Mouse (Mus musculus): ENCODE measurements around the gene Top3a.

The Top3a gene

GRCm38 (mm10) chr11:60769322-60769721, 7.8 kb downstream of the Top3a start:
- H3K4me3 ChIP-seq (replicated peaks; ENCODE audit: low read length): no peak overlapping the region
- 0 out of 2 replicates have a peak, but pooled peaks cover 7% of the 10 kb centered on the region for H3K4me1 ChIP-seq (replicated peaks; ENCODE audit: low read depth, low read length)
- no peaks in the 10 kb centered on the region for H3K9me3 ChIP-seq (ENCODE audit: low read length)
- TF ChIP-seq NANOG (IDR thresholded peaks at IDR 0.05; ENCODE audit: borderline replicate concordance, low read length): no peak
- no peak for TF ChIP-seq POU5F1 (IDR thresholded peaks at IDR 0.05; ENCODE audit: borderline replicate concordance, low read length)
- TF ChIP-seq CTCF (conservative IDR thresholded peaks at IDR 0.05; ENCODE audit: low read length): no peak
- no peaks in the 10 kb centered on the region for H3K27me3 ChIP-seq (ENCODE audit: insufficient read depth, low read length)
- 0 out of 2 replicates have a peak, but pooled peaks cover 5% of the 10 kb centered on the region for H3K36me3 ChIP-seq (ENCODE audit: insufficient read depth, low read length)

- no peaks in the 10 kb centered on the region for H3K9me3 ChIP-seq (ENCODE audit: low read length)
- H3K27me3 ChIP-seq (ENCODE audit: insufficient read depth, low read length): no peaks in the 10 kb centered on the region
- H3K36me3 ChIP-seq (ENCODE audit: insufficient read depth, low read length): peaks cover 10% of the 10 kb centered on the region
- TF ChIP-seq POU5F1 (IDR thresholded peaks at IDR 0.05; ENCODE audit: borderline replicate concordance, low read length): no peak
- TF ChIP-seq NANOG (IDR thresholded peaks at IDR 0.05; ENCODE audit: borderline replicate concordance, low read length): no peak
- TF ChIP-seq CTCF (conservative IDR thresholded peaks at IDR 0.05; ENCODE audit: low read length): no peak
- H3K4me1 ChIP-seq (replicated peaks; ENCODE audit: low read depth, low read length): 0 out of 2 replicates have a peak, but pooled peaks cover 3% of the 10 kb centered on the region
- no peak overlapping the region for H3K4me3 ChIP-seq (replicated peaks; ENCODE audit: low read length)
Observed at GRCm38 (mm10) chr11:60766969-60767368, 10.2 kb downstream of the Top3a start.

DNA sequence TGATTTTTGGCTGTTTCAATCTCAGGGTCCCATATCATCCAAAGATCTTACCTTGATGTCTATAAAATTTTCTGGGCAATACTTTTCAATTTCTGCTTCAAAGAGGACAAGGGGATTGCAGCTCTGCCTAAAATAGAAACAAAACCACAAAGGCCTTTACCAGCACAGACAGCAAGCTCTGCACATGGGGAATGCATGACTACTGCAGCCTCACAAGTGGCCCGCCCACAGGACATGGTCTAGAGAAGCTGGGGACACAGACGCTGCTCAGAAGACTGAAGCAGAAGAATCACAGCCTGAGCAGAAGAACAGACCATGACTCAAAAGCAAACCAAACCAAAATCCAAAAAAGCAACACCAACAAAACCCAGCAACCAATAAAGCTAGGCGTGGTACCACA, 15.5 kb downstream of the Top3a start:
- H3K4me1 ChIP-seq (replicated peaks; ENCODE audit: low read depth, low read length): 0 out of 2 replicates have a peak, but pooled peaks cover 3% of the 10 kb centered on the region
- H3K9me3 ChIP-seq (ENCODE audit: low read length): no peaks in the 10 kb centered on the region
- peaks cover 56% of the 10 kb centered on the region for H3K36me3 ChIP-seq (ENCODE audit: insufficient read depth, low read length)
- no peak overlapping the region for H3K4me3 ChIP-seq (replicated peaks; ENCODE audit: low read length)
- H3K27me3 ChIP-seq (ENCODE audit: insufficient read depth, low read length): no peaks in the 10 kb centered on the region
- TF ChIP-seq CTCF (conservative IDR thresholded peaks at IDR 0.05; ENCODE audit: low read length) (no peak), NANOG (IDR thresholded peaks at IDR 0.05; ENCODE audit: borderline replicate concordance, low read length) (no peak), POU5F1 (IDR thresholded peaks at IDR 0.05; ENCODE audit: borderline replicate concordance, low read length) (no peak)

GRCm38 (mm10) chr11:60755570-60755969, 21.6 kb downstream of the Top3a start:
- H3K4me3 ChIP-seq (replicated peaks; ENCODE audit: low read length): no peak overlapping the region
- no peaks in the 10 kb centered on the region; the same call in 1 of the 2 replicates for H3K4me1 ChIP-seq (replicated peaks; ENCODE audit: low read depth, low read length)
- no peaks in the 10 kb centered on the region for H3K27me3 ChIP-seq (ENCODE audit: insufficient read depth, low read length)
- no peak for TF ChIP-seq CTCF (conservative IDR thresholded peaks at IDR 0.05; ENCODE audit: low read length)
- no peak for TF ChIP-seq NANOG (IDR thresholded peaks at IDR 0.05; ENCODE audit: borderline replicate concordance, low read length)
- TF ChIP-seq POU5F1 (IDR thresholded peaks at IDR 0.05; ENCODE audit: borderline replicate concordance, low read length): no peak
- H3K9me3 ChIP-seq (ENCODE audit: low read length): no peaks in the 10 kb centered on the region
- peaks cover 91% of the 10 kb centered on the region for H3K36me3 ChIP-seq (ENCODE audit: insufficient read depth, low read length)

- Histone ChIP-seq H3K27me3 (ENCODE audit: insufficient read depth, low read length) (no peaks in the 10 kb centered on the region), H3K36me3 (ENCODE audit: insufficient read depth, low read length) (peaks cover 81% of the 10 kb centered on the region), H3K4me1 (replicated peaks; ENCODE audit: low read depth, low read length) (peaks cover 68% of the 10 kb centered on the region), H3K4me3 (replicated peaks; ENCODE audit: low read length) (peak overlapping the region; percentile 39), H3K9me3 (ENCODE audit: low read length) (peaks cover 4% of the 10 kb centered on the region; the same call in 1 of the 2 replicates)
- TF ChIP-seq NANOG (IDR thresholded peaks at IDR 0.05; ENCODE audit: borderline replicate concordance, low read length): no peak
- TF ChIP-seq CTCF (conservative IDR thresholded peaks at IDR 0.05; ENCODE audit: low read length): no peak
- TF ChIP-seq POU5F1 (IDR thresholded peaks at IDR 0.05; ENCODE audit: borderline replicate concordance, low read length): no peak
Observed at GRCm38 (mm10) chr11:60740321-60740720, 36.8 kb downstream of the Top3a start.

GRCm38 (mm10) chr11:60737450-60737849, 39.7 kb downstream of the Top3a start:
- no peaks in the 10 kb centered on the region for H3K27me3 ChIP-seq (ENCODE audit: insufficient read depth, low read length)
- H3K4me1 ChIP-seq (replicated peaks; ENCODE audit: low read depth, low read length): peaks cover 66% of the 10 kb centered on the region
- TF ChIP-seq NANOG (IDR thresholded peaks at IDR 0.05; ENCODE audit: borderline replicate concordance, low read length): no peak
- TF ChIP-seq POU5F1 (IDR thresholded peaks at IDR 0.05; ENCODE audit: borderline replicate concordance, low read length): no peak
- no peak for TF ChIP-seq CTCF (conservative IDR thresholded peaks at IDR 0.05; ENCODE audit: low read length)

DNA sequence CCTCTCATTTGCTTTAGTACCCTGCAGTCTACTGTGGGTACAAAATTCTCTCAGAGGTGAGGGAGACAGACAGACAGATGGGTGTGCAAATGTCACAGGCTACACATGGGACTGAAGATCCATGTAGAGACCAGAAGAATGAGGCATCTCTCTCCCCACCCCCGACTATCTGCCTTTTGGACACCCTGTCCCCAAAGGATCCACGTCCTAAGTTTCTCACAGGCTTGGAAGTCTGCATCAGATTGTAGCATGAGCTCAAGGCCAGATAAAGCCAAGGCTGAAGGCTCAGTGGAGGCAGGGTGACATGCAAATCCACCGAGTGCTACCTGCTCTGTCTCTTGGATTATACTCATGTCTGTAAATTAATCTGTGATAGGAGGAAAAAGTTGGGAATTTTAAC, 40.7 kb downstream of the Top3a start:
- peaks cover 70% of the 10 kb centered on the region for H3K36me3 ChIP-seq (ENCODE audit: insufficient read depth, low read length)
- no peak overlapping the region for H3K4me3 ChIP-seq (replicated peaks; ENCODE audit: low read length)
- peaks cover 4% of the 10 kb centered on the region; the same call in 1 of the 2 replicates for H3K9me3 ChIP-seq (ENCODE audit: low read length)
- peaks cover 66% of the 10 kb centered on the region for H3K4me1 ChIP-seq (replicated peaks; ENCODE audit: low read depth, low read length)
- TF ChIP-seq CTCF (conservative IDR thresholded peaks at IDR 0.05; ENCODE audit: low read length): no peak
- no peak for TF ChIP-seq NANOG (IDR thresholded peaks at IDR 0.05; ENCODE audit: borderline replicate concordance, low read length)
- TF ChIP-seq POU5F1 (IDR thresholded peaks at IDR 0.05; ENCODE audit: borderline replicate concordance, low read length): no peak
- no peaks in the 10 kb centered on the region for H3K27me3 ChIP-seq (ENCODE audit: insufficient read depth, low read length)

More at GRCm38 (mm10) chr11:60737450-60737849, 39.7 kb downstream of the Top3a start:
- Histone ChIP-seq H3K36me3 (ENCODE audit: insufficient read depth, low read length) (peaks cover 70% of the 10 kb centered on the region), H3K9me3 (ENCODE audit: low read length) (peaks cover 4% of the 10 kb centered on the region; the same call in 1 of the 2 replicates), H3K4me3 (replicated peaks; ENCODE audit: low read length) (no peak overlapping the region)

DNA sequence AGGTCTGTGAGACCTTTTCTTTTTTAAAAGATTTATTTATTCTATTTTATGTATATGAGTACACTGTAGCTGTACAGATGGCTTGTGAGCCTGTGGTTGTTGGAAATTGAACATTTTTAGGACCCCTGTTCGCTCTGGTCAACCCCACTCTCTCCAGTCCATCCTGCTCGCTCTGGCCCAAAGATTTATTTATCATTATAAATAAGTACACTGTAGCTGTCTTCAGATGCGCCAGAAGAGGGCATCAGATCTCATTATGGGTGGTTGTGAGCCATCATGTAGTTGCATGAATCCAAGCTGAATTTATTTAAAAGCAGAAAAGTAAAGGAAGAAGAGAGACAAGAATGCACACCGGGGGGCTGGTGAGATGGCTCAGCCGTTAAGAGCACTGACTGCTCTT, 42.0 kb downstream of the Top3a start:
- Histone ChIP-seq H3K27me3 (ENCODE audit: insufficient read depth, low read length) (no peaks in the 10 kb centered on the region), H3K36me3 (ENCODE audit: insufficient read depth, low read length) (peaks cover 71% of the 10 kb centered on the region), H3K4me1 (replicated peaks; ENCODE audit: low read depth, low read length) (peaks cover 66% of the 10 kb centered on the region), H3K9me3 (ENCODE audit: low read length) (peaks cover 4% of the 10 kb centered on the region; the same call in 1 of the 2 replicates), H3K4me3 (replicated peaks; ENCODE audit: low read length) (no peak overlapping the region)
- TF ChIP-seq NANOG (IDR thresholded peaks at IDR 0.05; ENCODE audit: borderline replicate concordance, low read length) (no peak), CTCF (conservative IDR thresholded peaks at IDR 0.05; ENCODE audit: low read length) (no peak), POU5F1 (IDR thresholded peaks at IDR 0.05; ENCODE audit: borderline replicate concordance, low read length) (no peak)

DNA sequence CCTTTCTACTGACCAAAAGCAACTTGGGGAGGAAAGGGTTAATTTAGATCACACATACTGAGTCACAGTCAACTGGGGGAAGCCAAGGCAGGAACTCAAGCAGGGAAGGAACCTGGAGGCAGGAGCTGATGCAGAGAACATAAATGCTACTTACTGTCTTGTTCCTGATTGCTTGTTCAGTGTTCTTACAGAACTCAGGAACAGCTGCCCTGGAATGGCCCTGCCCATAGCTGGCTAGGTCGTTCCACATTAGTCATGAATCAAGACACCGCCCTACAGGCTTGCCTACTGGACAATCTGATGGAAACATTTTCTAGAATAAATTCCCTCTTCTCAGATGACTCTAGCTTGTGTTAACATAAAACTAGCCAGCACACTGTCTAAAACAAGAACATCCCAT, 43.0 kb downstream of the Top3a start:
- TF ChIP-seq CTCF (conservative IDR thresholded peaks at IDR 0.05; ENCODE audit: low read length) (no peak), NANOG (IDR thresholded peaks at IDR 0.05; ENCODE audit: borderline replicate concordance, low read length) (no peak), POU5F1 (IDR thresholded peaks at IDR 0.05; ENCODE audit: borderline replicate concordance, low read length) (no peak)
- Histone ChIP-seq H3K9me3 (ENCODE audit: low read length) (peaks cover 4% of the 10 kb centered on the region; the same call in 1 of the 2 replicates), H3K27me3 (ENCODE audit: insufficient read depth, low read length) (no peaks in the 10 kb centered on the region), H3K4me1 (replicated peaks; ENCODE audit: low read depth, low read length) (peaks cover 66% of the 10 kb centered on the region), H3K36me3 (ENCODE audit: insufficient read depth, low read length) (peaks cover 61% of the 10 kb centered on the region), H3K4me3 (replicated peaks; ENCODE audit: low read length) (no peak overlapping the region)

All from E14TG2a.4 (cell line).